Mouse (Mus musculus) olfactory bulb, adult 2 months (tissue): Measurements from ENCODE around the gene Trappc5.

Experiments used
- CTCF ChIP-seq: fragments of 200-500 bp; IDR thresholded peaks from 2 replicates; pipeline ENCODE4 v1.5.1; 2012; ENCODE audit warnings: low read depth, mild to moderate bottlenecking, low read length, moderate library complexity; ENCODE audit not compliant: insufficient read depth
- POLR2A ChIP-seq: fragments of 200-500 bp; IDR thresholded peaks from 2 replicates; pipeline ENCODE4 v1.6.1; 2012; ENCODE audit warnings: mild to moderate bottlenecking, low read depth, low read length, moderate library complexity; ENCODE audit not compliant: insufficient read depth

DNA sequence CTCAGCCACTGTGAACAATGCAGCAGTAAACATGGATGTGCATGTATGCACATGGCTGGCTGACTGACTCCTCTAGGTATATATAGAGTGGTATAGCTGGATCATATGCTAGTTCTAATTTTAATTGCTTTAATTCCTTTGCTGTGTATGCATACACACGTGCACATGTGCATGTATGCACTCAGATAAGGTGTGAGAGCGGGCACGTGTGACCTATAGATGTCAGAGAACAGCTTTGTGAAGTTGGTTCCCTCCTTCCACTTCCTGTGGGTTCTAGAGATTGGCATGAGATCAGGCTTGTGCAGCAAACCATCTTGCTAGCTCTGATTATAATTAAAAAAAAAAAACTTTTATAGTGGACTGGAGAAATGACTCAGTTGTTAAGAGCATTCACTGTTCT, 23.3 kb upstream of the Trappc5 start:
- TF ChIP-seq POLR2A (no peak), CTCF (no peak)
